Mouse (Mus musculus) kidney, adult 18-20 months (tissue): ENCODE measurements around the gene Ttc16.

Source experiments
- DNase-seq: peaks from one replicate; pipeline ENCODE4 v3.0.0; 2021

Ttc16 gene

GRCm38 (mm10) chr2:32779131-32779530 is 3.7 kb upstream of the Ttc16 start:
- DNase-seq: peak; percentile 63

GRCm38 (mm10) chr2:32778081-32778480 is 2.6 kb upstream of the Ttc16 start:
- no peak for DNase-seq

GRCm38 (mm10) chr2:32776192-32776591 is 759 bp upstream of the Ttc16 start:
- no peak for DNase-seq

- DNase-seq: no peak
Observed at GRCm38 (mm10) chr2:32772626-32773279, 2.7 kb downstream of the Ttc16 start.

GRCm38 (mm10) chr2:32771886-32772285 is 3.5 kb downstream of the Ttc16 start:
- peak; percentile 47 for DNase-seq

GRCm38 (mm10) chr2:32769327-32770085 is 5.9 kb downstream of the Ttc16 start:
- no peak for DNase-seq

- peak; percentile 67 for DNase-seq
Observed at GRCm38 (mm10) chr2:32768661-32769285, 6.7 kb downstream of the Ttc16 start.

GRCm38 (mm10) chr2:32767241-32767640 is 8.2 kb downstream of the Ttc16 start:
- peak; percentile 28 for DNase-seq

- DNase-seq: no peak
Observed at GRCm38 (mm10) chr2:32763353-32763752, 12.1 kb downstream of the Ttc16 start.

GRCm38 (mm10) chr2:32761859-32762258 is 13.6 kb downstream of the Ttc16 start:
- no peak for DNase-seq

GRCm38 (mm10) chr2:32761361-32761760 is 14.1 kb downstream of the Ttc16 start:
- DNase-seq: no peak

- DNase-seq: no peak
Observed at GRCm38 (mm10) chr2:32759001-32759400, 16.4 kb downstream of the Ttc16 start.

- DNase-seq: no peak
Observed at GRCm38 (mm10) chr2:32758503-32758902, 16.9 kb downstream of the Ttc16 start.

- DNase-seq: peak; percentile 94
Observed at GRCm38 (mm10) chr2:32757056-32757845, 18.2 kb downstream of the Ttc16 start, which contains the start of gene Tor2a. Gene Tor2a, plus strand, starts transcription at chr2:32757234.

- no peak for DNase-seq
Observed at GRCm38 (mm10) chr2:32756674-32757055, 18.8 kb downstream of the Ttc16 start.

GRCm38 (mm10) chr2:32752181-32752580 is 23.3 kb downstream of the Ttc16 start:
- no peak for DNase-seq

GRCm38 (mm10) chr2:32751665-32752033 is 23.8 kb downstream of the Ttc16 start:
- no peak for DNase-seq

- DNase-seq: peak; percentile 88
Observed at GRCm38 (mm10) chr2:32750887-32751664, 24.4 kb downstream of the Ttc16 start.

GRCm38 (mm10) chr2:32750199-32750598 is 25.2 kb downstream of the Ttc16 start:
- DNase-seq: no peak

GRCm38 (mm10) chr2:32749082-32749481 is 26.4 kb downstream of the Ttc16 start:
- DNase-seq: no peak

GRCm38 (mm10) chr2:32744272-32744982 is 31.0 kb downstream of the Ttc16 start:
- no peak for DNase-seq

- no peak for DNase-seq
Observed at GRCm38 (mm10) chr2:32742173-32742531, 33.3 kb downstream of the Ttc16 start.
